Comparison of ENCODE assay signal across 7 mouse cellular contexts in genomic region chr3:102159423-102160325, GRCm38 (mm10). TPM values are rescaled to one million over a fixed set of nuclear protein-coding genes. Genes with fewer than 3 reads are reported as not detected.
DNase-seq lines count a peak whose midpoint lies in the region; ATAC-seq and TF ChIP-seq lines count a peak whose summit lies in the region.

No protein-coding gene starts in this region.

- no peak for TF ChIP-seq EP300 in heart, postnatal 0 days (IDR thresholded peaks at IDR 0.05; ENCODE audit: low read depth)

- peaks cover 4% of the 10 kb centered on the region; the same call in 1 of the 2 replicates for H3K4me1 ChIP-seq in heart, postnatal 0 days (ENCODE audit: control insufficient read depth, insufficient read depth)
- H3K4me1 ChIP-seq in lung, embryonic 14.5 days (ENCODE audit: insufficient read depth) = peaks cover 8% of the 10 kb centered on the region

- peak; percentile 69; the same call in 1 of the 2 replicates for ATAC-seq in heart, postnatal 0 days (ENCODE audit: insufficient read depth, low read depth)
- ATAC-seq in lung, embryonic 14.5 days (ENCODE audit: insufficient read depth) = peak; percentile 93

- H3K36me3 ChIP-seq in heart, postnatal 0 days (replicated peaks; ENCODE audit: control insufficient read depth, insufficient read depth, low read length) = peaks cover 57% of the 10 kb centered on the region
- peaks cover 40% of the 10 kb centered on the region for H3K36me3 ChIP-seq in lung, embryonic 14.5 days (ENCODE audit: insufficient read depth)

- 65% methylated on average over 14 of the region's 14 CpGs for WGBS in heart, postnatal 0 days
- 44% methylated on average over 14 of the region's 14 CpGs for WGBS in lung, embryonic 14.5 days

- no peak overlapping the region for H3K27ac ChIP-seq in heart, postnatal 0 days (ENCODE audit: low read depth)
- peak overlapping the region; percentile 65; the same call in 1 of the 2 replicates for H3K27ac ChIP-seq in lung, embryonic 14.5 days (ENCODE audit: low read depth)

- intact Hi-C loops in left cerebral cortex, postnatal 4 days (cut with DNase I) = loop anchor here (2.0 kb wide), 1 partner anchor 65 kb away; no protein-coding TSS in a partner anchor

- H3K4me3 ChIP-seq in heart, postnatal 0 days (ENCODE audit: low read depth, low read length) = no peak overlapping the region
- H3K4me3 ChIP-seq in lung, embryonic 14.5 days (ENCODE audit: low read depth, low read length) = no peak overlapping the region

- DNase-seq in left cerebral cortex, postnatal 4 days = peak; percentile 35
- no peak for DNase-seq in left cerebral cortex, adult 11 months (ENCODE audit: low spot score)
- peak; percentile 77 for DNase-seq in adrenal gland, postnatal 10 days
- no peak for DNase-seq in heart, postnatal 0 days (ENCODE audit: low spot score)
- DNase-seq in lung, embryonic 14.5 days = peak; percentile 93
- DNase-seq in cerebellum, adult 9-11 months = no peak
- DNase-seq in spleen, postnatal 14 days (ENCODE audit: low spot score in 2 of 2) = no peak

- no peak overlapping the region for H3K9ac ChIP-seq in heart, postnatal 0 days (replicated peaks; ENCODE audit: low read depth, low read length)
- H3K9ac ChIP-seq in lung, embryonic 14.5 days = no peak overlapping the region

- H3K4me2 ChIP-seq in heart, postnatal 0 days (ENCODE audit: low read depth, low read length) = no peak overlapping the region
- peak overlapping the region; percentile 18; the same call in 1 of the 2 replicates for H3K4me2 ChIP-seq in lung, embryonic 14.5 days

- no peaks in the 10 kb centered on the region for H3K9me3 ChIP-seq in heart, postnatal 0 days (replicated peaks; ENCODE audit: control insufficient read depth, low read length)
- H3K9me3 ChIP-seq in lung, embryonic 14.5 days (ENCODE audit: low read depth, low read length) = no peaks in the 10 kb centered on the region

- no peak for TF ChIP-seq CTCF in heart, postnatal 0 days (IDR thresholded peaks at IDR 0.05; ENCODE audit: low read depth)
- no peak for TF ChIP-seq CTCF in lung, embryonic 14.5 days (IDR thresholded peaks at IDR 0.05; ENCODE audit: low read depth)

- no peaks in the 10 kb centered on the region for H3K27me3 ChIP-seq in heart, postnatal 0 days (ENCODE audit: control insufficient read depth, insufficient read depth, low read length)
- no peaks in the 10 kb centered on the region for H3K27me3 ChIP-seq in lung, embryonic 14.5 days (ENCODE audit: insufficient read depth, low read length)

RNA-seq across cellular contexts. Expression of gene Vangl1, which starts 44.8 kb away (rescaled TPM):
- 10 to 100 TPM; 10.4 to 12.8 TPM for total RNA-seq in left cerebral cortex, postnatal 4 days (2021)
- 10 to 100 TPM; 26.9 to 27.9 TPM for total RNA-seq in adrenal gland, postnatal 10 days (2021)
- 25.5 and 37.5 TPM in 2 replicates for total RNA-seq in heart, postnatal 0 days (2014; rRNA removed; ENCODE audit: low replicate concordance)
- 10.8 and 12.4 TPM in 2 replicates for polyA plus RNA-seq in heart, postnatal 0 days (2015; fragmentation: Nextera tagmentation; extraction: Ambion mirVana)
- 22.9 and 28.4 TPM in 2 replicates for polyA plus RNA-seq in lung, embryonic 14.5 days (2014; fragmentation: Nextera tagmentation; extraction: Ambion mirVana)

Comparison
In these comparisons a context has a peak if more than half of its experiments do, and no peak if none do; other contexts are left out.
1. DNase-seq: peak in left cerebral cortex, postnatal 4 days (single experiment), adrenal gland, postnatal 10 days (single experiment) and lung, embryonic 14.5 days (single experiment); none in left cerebral cortex, adult 11 months (single experiment), heart, postnatal 0 days (single experiment), cerebellum, adult 9-11 months (single experiment) and spleen, postnatal 14 days (0 of 2).